Mouse (Mus musculus): Measurements from ENCODE around the gene Epn2.

- no peak for TF ChIP-seq EP300 (IDR thresholded peaks at IDR 0.05)
- no peak for TF ChIP-seq CTCF (IDR thresholded peaks at IDR 0.05)
Observed at GRCm38 (mm10) chr11:61597471-61597870, 18.0 kb upstream of the Epn2 start.

Data from lung, postnatal 0 days (tissue).